Mouse (Mus musculus) small intestine, adult 2 months (tissue): Measurements from ENCODE around the gene Xpo4.

Source experiments
- CTCF ChIP-seq: fragments of 200-500 bp; IDR thresholded peaks from 2 replicates; pipeline ENCODE4 v1.5.1; 2012; ENCODE audit warnings: low read depth, mild to moderate bottlenecking, control low read depth, inconsistent platforms, low read length, moderate library complexity, mixed read lengths; ENCODE audit not compliant: insufficient replicate concordance, insufficient read length; ENCODE audit errors: extremely low read depth
- POLR2A ChIP-seq: fragments of 200-500 bp; IDR thresholded peaks from 2 replicates; pipeline ENCODE4 v1.6.1; 2012; ENCODE audit warnings: low read depth, mild to moderate bottlenecking, control low read depth, inconsistent platforms, low read length, moderate library complexity

DNA sequence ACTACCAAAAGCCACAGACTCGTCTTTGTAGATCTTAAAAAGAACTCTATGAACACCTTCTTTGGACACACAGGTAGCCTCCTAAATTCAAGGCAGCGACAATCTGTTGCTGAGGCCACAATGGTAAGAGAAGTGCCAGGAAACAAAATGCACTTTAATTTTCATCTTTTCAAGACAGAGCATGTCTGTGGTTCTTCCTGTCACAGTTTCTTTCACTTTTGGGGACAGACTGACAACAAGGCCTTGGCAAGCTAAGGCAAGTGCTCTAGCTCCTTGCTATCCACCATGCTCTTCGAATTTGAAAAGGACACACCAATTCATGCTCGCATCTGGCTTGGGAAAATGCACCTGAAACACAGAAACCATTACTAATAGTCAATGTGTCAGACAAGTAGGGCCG lies 72.0 kb downstream of the Xpo4 start:
- no peak for TF ChIP-seq POLR2A
- TF ChIP-seq CTCF, result no peak
